Mouse (Mus musculus): ENCODE measurements at regions not wholly inside any gene's neighbourhood (a gene's known extent, or its start where the extent isn't known, plus 50 kb on each side); places are given as distances from the start of the nearest gene placed in this dataset.

DNA sequence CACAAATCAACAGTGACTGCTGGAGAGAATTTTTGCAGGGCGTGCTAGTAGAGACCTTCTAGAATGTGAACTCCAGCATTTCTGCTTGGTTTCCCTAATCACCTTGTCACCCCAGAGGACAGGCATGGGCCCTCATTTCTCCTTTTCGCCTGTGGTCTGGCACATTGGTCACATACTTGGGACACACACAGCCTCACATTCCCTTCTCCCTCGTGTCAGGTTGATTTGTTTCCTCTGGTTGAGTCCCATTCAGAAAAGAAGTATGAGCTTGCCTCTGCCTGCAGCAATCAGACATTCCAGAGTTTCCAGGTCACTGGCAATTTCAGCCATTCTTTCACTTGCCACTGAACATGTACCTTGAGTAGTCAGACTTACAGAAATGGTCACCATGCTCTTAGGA is 323.8 kb upstream of the 4931429L15Rik start:
- no peak for TF ChIP-seq CTCF (IDR thresholded peaks at IDR 0.05; ENCODE audit: insufficient read depth, low read depth, low read length)
- no peak for TF ChIP-seq POLR2A (IDR thresholded peaks at IDR 0.05; ENCODE audit: insufficient read depth, low read depth, low read length)

All from olfactory bulb, adult 2 months (tissue).